In the genomic region with DNA sequence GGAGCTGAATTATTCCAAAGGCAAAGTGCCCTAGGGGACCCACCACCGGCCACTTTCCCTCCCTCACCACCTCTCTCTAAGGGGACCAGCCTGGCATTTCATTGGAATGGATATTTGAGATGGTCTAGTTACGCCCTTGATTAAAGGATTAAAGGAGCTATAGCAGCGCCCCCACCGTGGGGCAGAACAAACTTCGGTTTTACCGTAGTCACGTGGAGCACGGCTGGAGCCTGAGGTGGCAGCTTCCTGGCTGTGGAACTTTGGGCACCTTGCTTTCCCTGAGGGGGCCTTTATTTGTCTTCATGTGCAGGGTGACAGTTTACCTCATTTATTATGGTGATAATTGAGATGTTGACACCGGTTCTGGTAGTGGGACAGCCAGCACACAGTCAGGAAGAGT, we compare ENCODE assay signal across 9 mouse cellular contexts. TPM values are rescaled to one million over a fixed set of nuclear protein-coding genes. Genes with fewer than 3 reads are reported as not detected.
A peak's percentile ranks its signal among the peaks of the same experiment; 100 is the strongest.
DNase-seq lines count a peak whose midpoint lies in the region; ATAC-seq and TF ChIP-seq lines count a peak whose summit lies in the region.
"Had no signal": no experiment of that assay in that cellular context is flagged by ENCODE, and none has a peak within 500 bp of the region (broad histone marks: within the 10 kb centered on the region; RNA-seq: fewer than 3 reads in every experiment).

No protein-coding gene starts in this region.

- H3K4me1 ChIP-seq in embryonic facial prominence, embryonic 13.5 days = peaks cover 54% of the 10 kb centered on the region
- H3K4me1 ChIP-seq in intestine, embryonic 15.5 days (replicated peaks) = peaks cover 54% of the 10 kb centered on the region
- H3K4me1 ChIP-seq in neural tube, embryonic 13.5 days (replicated peaks) = peaks cover 69% of the 10 kb centered on the region
- H3K4me1 ChIP-seq in cerebellum, adult 2 months (ENCODE audit: control insufficient read depth, insufficient read depth, low read length) = peaks cover 12% of the 10 kb centered on the region

- no peaks in the 10 kb centered on the region for H3K9me3 ChIP-seq in embryonic facial prominence, embryonic 13.5 days
- H3K9me3 ChIP-seq in intestine, embryonic 15.5 days = no peaks in the 10 kb centered on the region
- H3K9me3 ChIP-seq in neural tube, embryonic 13.5 days = no peaks in the 10 kb centered on the region

- H3K4me3 ChIP-seq in embryonic facial prominence, embryonic 13.5 days = peak overlapping the region; percentile 82; the same call in 1 of the 2 replicates
- H3K4me3 ChIP-seq in intestine, embryonic 15.5 days (replicated peaks) = no peak overlapping the region
- H3K4me3 ChIP-seq in neural tube, embryonic 13.5 days = peak overlapping the region; percentile 89
- no peak overlapping the region for H3K4me3 ChIP-seq in cerebellum, adult 2 months (replicated peaks; ENCODE audit: insufficient read depth, low read depth, low read length)

- ATAC-seq in embryonic facial prominence, embryonic 13.5 days (ENCODE audit: insufficient number of reproducible peaks, insufficient read depth, low FRiP score, low TSS enrichment, low read depth) = no peak
- no peak for ATAC-seq in intestine, embryonic 15.5 days
- ATAC-seq in neural tube, embryonic 13.5 days (ENCODE audit: low read depth) = no peak
- ATAC-seq in erythroblast, adult 5-6 weeks (replicated peaks; ENCODE audit: low FRiP score, poor library complexity, severe bottlenecking) = no peak

- no peak overlapping the region for H3K9ac ChIP-seq in embryonic facial prominence, embryonic 13.5 days
- H3K9ac ChIP-seq in intestine, embryonic 15.5 days = no peak overlapping the region
- peak overlapping the region; percentile 98 for H3K9ac ChIP-seq in neural tube, embryonic 13.5 days

- no peak for TF ChIP-seq CTCF in cerebellum, adult 2 months (IDR thresholded peaks at IDR 0.05; ENCODE audit: borderline replicate concordance, insufficient read depth, low read depth, low read length)

- TF ChIP-seq POLR2A in cerebellum, adult 2 months (IDR thresholded peaks at IDR 0.05; ENCODE audit: borderline replicate concordance, insufficient read depth, low read length) = no peak

- peak; percentile 41 for DNase-seq in kidney, adult 9 months
- no peak for DNase-seq in kidney, postnatal 10 days
- DNase-seq in cerebellum, adult 2 months = no peak
- DNase-seq in embryo, embryonic 9.5 days (ENCODE audit: extremely low spot score) = no peak

- no peaks in the 10 kb centered on the region for H3K36me3 ChIP-seq in embryonic facial prominence, embryonic 13.5 days
- H3K36me3 ChIP-seq in intestine, embryonic 15.5 days = no peaks in the 10 kb centered on the region
- no peaks in the 10 kb centered on the region for H3K36me3 ChIP-seq in neural tube, embryonic 13.5 days

- WGBS in embryonic facial prominence, embryonic 13.5 days = 12% methylated on average over 9 of the region's 9 CpGs
- WGBS in intestine, embryonic 15.5 days = 36% methylated on average over 9 of the region's 9 CpGs
- 21% methylated on average over 9 of the region's 9 CpGs for WGBS in neural tube, embryonic 13.5 days
- WGBS in cerebellum, adult 2 months = 71% methylated on average over 9 of the region's 9 CpGs

- no peaks in the 10 kb centered on the region for H3K27me3 ChIP-seq in embryonic facial prominence, embryonic 13.5 days
- H3K27me3 ChIP-seq in intestine, embryonic 15.5 days (replicated peaks) = no peaks in the 10 kb centered on the region
- H3K27me3 ChIP-seq in neural tube, embryonic 13.5 days = no peaks in the 10 kb centered on the region
- no peaks in the 10 kb centered on the region for H3K27me3 ChIP-seq in cerebellum, adult 2 months (ENCODE audit: control insufficient read depth, insufficient read depth, low read length)

- peak overlapping the region; percentile 88 for H3K4me2 ChIP-seq in embryonic facial prominence, embryonic 13.5 days
- H3K4me2 ChIP-seq in intestine, embryonic 15.5 days (replicated peaks) = peak overlapping the region; percentile 75
- H3K4me2 ChIP-seq in neural tube, embryonic 13.5 days = peak overlapping the region; percentile 89

- H3K27ac ChIP-seq in embryonic facial prominence, embryonic 13.5 days = peak overlapping the region; percentile 91; the same call in 1 of the 2 replicates
- H3K27ac ChIP-seq in intestine, embryonic 15.5 days = no peak overlapping the region
- H3K27ac ChIP-seq in neural tube, embryonic 13.5 days (replicated peaks) = peak overlapping the region; percentile 97
- no peak overlapping the region for H3K27ac ChIP-seq in cerebellum, adult 2 months (ENCODE audit: insufficient read depth, low read length)
- H3K27ac ChIP-seq: left cerebral cortex, adult 2 months had no signal

RNA-seq across cellular contexts. Expression of a gene that starts 4.8 kb away (rescaled TPM):
- 17.7 and 20.1 TPM in 2 replicates for polyA plus RNA-seq in embryonic facial prominence, embryonic 13.5 days (2015; fragmentation: Nextera tagmentation; extraction: Ambion mirVana)
- polyA plus RNA-seq in intestine, embryonic 15.5 days (2015; fragmentation: Nextera tagmentation; extraction: Ambion mirVana) = 25.4 and 29.2 TPM in 2 replicates
- 106 and 115 TPM in 2 replicates for polyA plus RNA-seq in neural tube, embryonic 13.5 days (2015; fragmentation: Nextera tagmentation; extraction: Ambion mirVana)
- 25.1 and 34.8 TPM in 2 replicates for total RNA-seq in erythroblast, adult 5-6 weeks (2015; ENCODE audit: low replicate concordance)
- total RNA-seq in erythroblast, adult 5-6 weeks (2017; ENCODE audit: low replicate concordance) = 23.0 and 28.3 TPM in 2 replicates
- polyA plus RNA-seq in cerebellum, adult 2 months (2012; rRNA removed) = 64.7 and 64.9 TPM in 2 replicates

Comparison
In these comparisons a context has a peak if more than half of its experiments do, and no peak if none do; other contexts are left out.
1. H3K27ac ChIP-seq: peak in embryonic facial prominence, embryonic 13.5 days (single experiment) and neural tube, embryonic 13.5 days (single experiment); none in intestine, embryonic 15.5 days (single experiment) and cerebellum, adult 2 months (single experiment).
2. H3K4me3 ChIP-seq: peak in embryonic facial prominence, embryonic 13.5 days (single experiment) and neural tube, embryonic 13.5 days (single experiment); none in intestine, embryonic 15.5 days (single experiment) and cerebellum, adult 2 months (single experiment).
3. Peak in every context shown above with its lines, with median percentiles within 50 percentile points of each other: H3K4me2 ChIP-seq.